Mouse (Mus musculus): ENCODE measurements at regions not wholly inside any gene's neighbourhood (a gene's known extent, or its start where the extent isn't known, plus 50 kb on each side); places are given as distances from the start of the nearest gene placed in this dataset.
A peak's percentile ranks its signal among the peaks of the same experiment; 100 is the strongest.

DNA sequence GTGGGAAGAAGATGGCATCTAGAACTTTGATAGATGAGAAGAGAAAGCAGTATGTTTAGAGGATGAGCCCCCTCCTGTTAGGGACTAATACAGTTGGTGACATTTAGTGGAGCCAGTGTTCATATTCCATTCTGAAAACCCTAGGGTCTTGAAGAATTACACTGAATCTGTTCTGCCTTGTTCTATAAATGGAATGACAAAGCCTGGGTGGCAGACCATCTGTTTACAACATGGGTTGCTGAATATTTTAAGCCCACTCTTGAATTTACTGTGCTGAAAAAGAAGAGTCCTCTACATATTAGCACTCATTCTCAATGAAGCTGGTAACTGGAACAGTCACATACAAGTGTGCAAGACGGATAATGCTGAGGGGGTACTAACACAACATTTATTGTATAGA is 704.6 kb downstream of the Robo2 start:
- DNase-seq (ENCODE audit: extremely low read depth, low read depth, low spot score) = no peak
- Histone ChIP-seq H3K27me3 (ENCODE audit: control insufficient read depth, insufficient read depth, low read length) (no peaks in the 10 kb centered on the region), H3K9ac (ENCODE audit: low read depth, low read length) (no peak overlapping the region), H3K79me2 (ENCODE audit: control insufficient read depth, insufficient read depth, low read length) (no peaks in the 10 kb centered on the region), H3K27ac (replicated peaks; ENCODE audit: insufficient read depth, low read depth, low read length) (no peak overlapping the region), H3K4me1 (ENCODE audit: control insufficient read depth, insufficient read depth, low read length) (no peaks in the 10 kb centered on the region), H3K4me3 (ENCODE audit: insufficient read depth, low read depth, low read length) (no peak overlapping the region), H3K36me3 (ENCODE audit: control insufficient read depth, insufficient read depth, low read length) (no peaks in the 10 kb centered on the region)
- TF ChIP-seq POLR2A (IDR thresholded peaks at IDR 0.05; ENCODE audit: extremely low read depth, insufficient read depth, low read length) (no peak), CTCF (IDR thresholded peaks at IDR 0.05; ENCODE audit: low read depth, low read length) (no peak)
- 73% methylated on average over 1 of the region's 1 CpGs for WGBS

DNA sequence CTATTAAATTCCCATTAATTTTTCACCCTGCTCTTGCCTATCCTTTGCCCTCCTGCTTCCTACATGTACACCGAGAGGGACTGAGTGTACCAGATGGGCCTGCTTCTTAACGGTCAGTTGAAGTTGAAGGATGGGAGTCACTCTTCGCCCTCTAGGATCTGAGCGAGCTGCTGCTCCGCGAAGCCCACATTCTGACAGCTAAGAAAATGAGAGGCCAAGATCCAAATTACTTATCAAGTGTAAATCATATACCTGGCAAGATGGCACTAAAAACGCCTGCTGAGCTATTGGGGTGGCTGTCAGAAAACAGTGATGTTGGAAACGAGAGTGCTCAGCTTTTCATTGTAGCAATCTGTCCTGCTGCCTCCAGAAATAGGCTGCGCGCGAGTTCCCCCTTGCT is 722.4 kb downstream of the Robo2 start:
- WGBS = 88% methylated on average over 11 of the region's 11 CpGs
- Histone ChIP-seq H3K27ac (replicated peaks; ENCODE audit: insufficient read depth, low read depth, low read length) (no peak overlapping the region), H3K4me3 (ENCODE audit: insufficient read depth, low read depth, low read length) (no peak overlapping the region), H3K79me2 (ENCODE audit: control insufficient read depth, insufficient read depth, low read length) (no peaks in the 10 kb centered on the region), H3K9ac (ENCODE audit: low read depth, low read length) (no peak overlapping the region), H3K36me3 (ENCODE audit: control insufficient read depth, insufficient read depth, low read length) (no peaks in the 10 kb centered on the region), H3K27me3 (ENCODE audit: control insufficient read depth, insufficient read depth, low read length) (no peaks in the 10 kb centered on the region), H3K4me1 (ENCODE audit: control insufficient read depth, insufficient read depth, low read length) (no peaks in the 10 kb centered on the region)
- TF ChIP-seq CTCF (IDR thresholded peaks at IDR 0.05; ENCODE audit: low read depth, low read length) = no peak
- no peak for TF ChIP-seq POLR2A (IDR thresholded peaks at IDR 0.05; ENCODE audit: extremely low read depth, insufficient read depth, low read length)
- no peak for DNase-seq (ENCODE audit: extremely low read depth, low read depth, low spot score)

DNA sequence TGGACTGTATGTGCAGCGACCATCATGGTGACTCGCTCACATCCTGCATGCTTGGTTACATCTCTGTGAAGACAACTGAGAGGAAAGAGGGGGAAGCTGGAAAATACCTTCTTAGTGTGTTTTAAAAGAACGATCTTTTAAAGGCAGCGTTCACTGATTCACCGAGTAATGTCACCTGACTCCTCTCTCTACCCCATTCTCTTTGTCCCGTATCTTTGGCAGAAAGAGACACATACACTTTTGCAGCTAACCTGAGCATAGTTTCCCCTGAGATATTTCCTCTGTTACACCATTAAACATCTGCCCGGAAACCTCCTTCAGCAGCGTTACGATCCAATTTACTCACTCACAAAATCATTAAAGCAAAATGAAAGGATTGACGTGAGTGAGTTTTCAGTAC is 731.8 kb downstream of the Robo2 start:
- Histone ChIP-seq H3K27me3 (ENCODE audit: control insufficient read depth, insufficient read depth, low read length) (no peaks in the 10 kb centered on the region), H3K36me3 (ENCODE audit: control insufficient read depth, insufficient read depth, low read length) (no peaks in the 10 kb centered on the region), H3K79me2 (ENCODE audit: control insufficient read depth, insufficient read depth, low read length) (no peaks in the 10 kb centered on the region), H3K4me1 (ENCODE audit: control insufficient read depth, insufficient read depth, low read length) (no peaks in the 10 kb centered on the region), H3K4me3 (ENCODE audit: insufficient read depth, low read depth, low read length) (no peak overlapping the region), H3K9ac (ENCODE audit: low read depth, low read length) (no peak overlapping the region), H3K27ac (replicated peaks; ENCODE audit: insufficient read depth, low read depth, low read length) (no peak overlapping the region)
- DNase-seq (ENCODE audit: extremely low read depth, low read depth, low spot score) = no peak
- WGBS = 88% methylated on average over 10 of the region's 10 CpGs
- TF ChIP-seq POLR2A (IDR thresholded peaks at IDR 0.05; ENCODE audit: extremely low read depth, insufficient read depth, low read length) (no peak), CTCF (IDR thresholded peaks at IDR 0.05; ENCODE audit: low read depth, low read length) (no peak)

DNA sequence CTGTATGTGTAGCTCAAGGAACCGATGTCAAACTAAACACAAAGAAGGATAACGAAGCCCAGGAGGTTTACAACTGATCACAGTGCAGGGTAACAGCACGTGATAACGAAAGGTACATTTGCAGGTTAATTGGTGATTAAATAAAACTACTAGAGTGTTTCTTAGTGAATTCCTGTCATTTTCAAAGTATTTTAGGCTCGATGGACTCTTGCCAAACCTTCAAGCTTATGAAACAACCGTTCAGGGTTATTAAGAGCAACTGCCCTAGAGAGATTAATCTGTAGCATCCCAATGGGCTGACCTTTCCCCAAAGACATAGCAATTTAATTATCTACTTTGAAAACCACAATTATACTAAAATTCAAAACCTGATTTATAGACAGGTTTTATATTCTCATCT is 741.1 kb downstream of the Robo2 start:
- Histone ChIP-seq H3K4me3 (ENCODE audit: insufficient read depth, low read depth, low read length) (no peak overlapping the region), H3K27ac (replicated peaks; ENCODE audit: insufficient read depth, low read depth, low read length) (no peak overlapping the region), H3K79me2 (ENCODE audit: control insufficient read depth, insufficient read depth, low read length) (no peaks in the 10 kb centered on the region), H3K27me3 (ENCODE audit: control insufficient read depth, insufficient read depth, low read length) (no peaks in the 10 kb centered on the region), H3K36me3 (ENCODE audit: control insufficient read depth, insufficient read depth, low read length) (no peaks in the 10 kb centered on the region), H3K4me1 (ENCODE audit: control insufficient read depth, insufficient read depth, low read length) (no peaks in the 10 kb centered on the region), H3K9ac (ENCODE audit: low read depth, low read length) (no peak overlapping the region)
- DNase-seq (ENCODE audit: extremely low read depth, low read depth, low spot score) = no peak
- 68% methylated on average over 6 of the region's 6 CpGs for WGBS
- TF ChIP-seq CTCF (IDR thresholded peaks at IDR 0.05; ENCODE audit: low read depth, low read length) (no peak), POLR2A (IDR thresholded peaks at IDR 0.05; ENCODE audit: extremely low read depth, insufficient read depth, low read length) (no peak)

DNA sequence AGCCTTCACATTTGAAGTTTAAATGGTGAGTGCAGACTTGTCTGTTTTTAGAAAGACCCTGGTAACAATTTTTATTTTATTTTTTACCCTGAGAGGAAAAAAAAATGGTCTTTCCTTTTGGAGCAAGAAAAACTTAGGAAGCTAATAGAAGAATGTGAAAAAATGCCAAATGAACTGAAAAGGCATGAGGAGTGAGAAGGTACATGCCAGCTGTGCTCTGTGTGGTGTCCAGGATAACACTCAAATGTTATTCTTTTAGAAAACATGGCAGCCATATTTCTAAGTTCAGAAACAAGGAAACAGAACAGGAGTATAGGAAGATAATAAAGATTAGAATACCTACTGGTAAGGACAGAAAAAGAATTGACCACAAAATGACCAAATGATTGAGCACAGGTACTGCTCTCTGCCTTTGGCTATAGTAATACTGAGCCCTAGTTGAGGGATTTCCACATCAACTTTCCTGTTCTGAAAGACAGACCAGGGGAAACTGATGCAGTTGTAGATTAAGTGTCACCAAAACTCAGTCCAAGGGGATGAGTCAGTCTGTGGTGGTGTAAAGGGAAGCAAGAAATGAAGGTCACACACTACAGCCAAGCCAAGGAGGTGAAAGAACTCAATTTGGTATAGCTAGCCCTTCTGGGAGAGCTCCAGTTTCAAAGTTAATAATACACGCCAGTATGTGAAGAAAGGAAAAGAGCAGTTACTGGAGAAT is 758.5 kb downstream of the Robo2 start:
- DNase-seq (ENCODE audit: extremely low read depth, low read depth, low spot score) = no peak
- Histone ChIP-seq H3K79me2 (ENCODE audit: control insufficient read depth, insufficient read depth, low read length) (no peaks in the 10 kb centered on the region), H3K4me1 (ENCODE audit: control insufficient read depth, insufficient read depth, low read length) (no peaks in the 10 kb centered on the region), H3K27me3 (ENCODE audit: control insufficient read depth, insufficient read depth, low read length) (no peaks in the 10 kb centered on the region), H3K36me3 (ENCODE audit: control insufficient read depth, insufficient read depth, low read length) (no peaks in the 10 kb centered on the region), H3K9ac (ENCODE audit: low read depth, low read length) (no peak overlapping the region), H3K4me3 (ENCODE audit: insufficient read depth, low read depth, low read length) (no peak overlapping the region), H3K27ac (replicated peaks; ENCODE audit: insufficient read depth, low read depth, low read length) (no peak overlapping the region)
- WGBS = 73% methylated on average over 1 of the region's 1 CpGs
- TF ChIP-seq POLR2A (IDR thresholded peaks at IDR 0.05; ENCODE audit: extremely low read depth, insufficient read depth, low read length) (no peak), CTCF (IDR thresholded peaks at IDR 0.05; ENCODE audit: low read depth, low read length) (no peak)

DNA sequence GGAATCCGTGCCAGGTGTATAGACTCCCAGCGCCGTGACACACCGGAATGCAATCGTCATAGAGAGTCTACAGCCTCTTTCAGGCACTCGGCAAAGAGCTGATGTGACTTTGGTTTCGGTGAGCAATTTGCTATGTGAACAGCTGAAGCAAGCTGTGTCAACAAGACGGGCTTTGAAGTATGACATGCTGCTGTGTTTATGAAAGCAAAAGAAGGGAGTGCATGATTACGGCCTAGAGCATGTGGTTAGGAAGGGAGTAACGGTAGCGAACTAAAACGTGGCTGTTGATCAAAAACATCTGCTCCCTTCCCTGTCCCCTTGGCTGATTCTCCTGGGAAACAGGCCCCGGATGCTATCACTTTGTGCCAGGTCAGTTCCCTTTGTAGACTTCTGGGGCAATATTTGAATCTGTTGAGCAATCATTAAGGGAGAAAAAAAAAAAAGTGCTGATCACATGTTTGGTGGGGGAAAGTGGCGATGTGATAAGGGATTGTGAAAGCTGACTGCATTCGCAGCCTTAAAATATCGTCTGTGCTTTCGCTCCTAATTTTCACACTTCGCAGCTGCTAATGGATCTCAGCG is 764.3 kb downstream of the Robo2 start:
- Histone ChIP-seq H3K9ac (ENCODE audit: low read depth, low read length) (no peak overlapping the region; the same call in 1 of the 2 replicates), H3K27ac (replicated peaks; ENCODE audit: insufficient read depth, low read depth, low read length) (no peak overlapping the region), H3K79me2 (ENCODE audit: control insufficient read depth, insufficient read depth, low read length) (no peaks in the 10 kb centered on the region), H3K4me3 (ENCODE audit: insufficient read depth, low read depth, low read length) (peak overlapping the region; percentile 42; the same call in 1 of the 2 replicates), H3K4me1 (ENCODE audit: control insufficient read depth, insufficient read depth, low read length) (peaks cover 5% of the 10 kb centered on the region), H3K27me3 (ENCODE audit: control insufficient read depth, insufficient read depth, low read length) (no peaks in the 10 kb centered on the region), H3K36me3 (ENCODE audit: control insufficient read depth, insufficient read depth, low read length) (no peaks in the 10 kb centered on the region)
- 29% methylated on average over 19 of the region's 19 CpGs for WGBS
- peak; percentile 89 for DNase-seq (ENCODE audit: extremely low read depth, low read depth, low spot score)
- TF ChIP-seq POLR2A (IDR thresholded peaks at IDR 0.05; ENCODE audit: extremely low read depth, insufficient read depth, low read length) (no peak), CTCF (IDR thresholded peaks at IDR 0.05; ENCODE audit: low read depth, low read length) (no peak)

Measured in liver, adult 2 months (tissue).